17 mouse cellular contexts compared by ENCODE assay signal in the genomic region with DNA sequence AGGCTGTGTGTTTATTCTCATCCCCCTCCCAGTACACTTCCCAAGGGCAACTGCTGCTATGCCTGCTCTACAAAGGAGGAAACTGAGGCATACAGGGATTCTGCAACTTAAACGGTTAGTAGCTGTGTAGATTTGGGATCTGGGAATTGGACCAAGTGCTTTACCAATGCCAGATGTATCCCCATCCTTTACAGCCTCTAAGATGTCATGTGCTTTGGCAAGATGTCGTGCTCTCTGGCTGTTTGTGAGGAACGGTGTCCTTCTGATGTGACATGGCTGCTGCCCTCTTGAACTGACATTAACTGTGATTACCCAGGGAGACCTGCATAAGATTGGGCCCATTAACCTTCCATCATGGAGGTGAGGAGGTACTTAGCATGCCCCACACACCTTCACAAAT.
DNase-seq lines count a peak whose midpoint lies in the region; ATAC-seq and TF ChIP-seq lines count a peak whose summit lies in the region.
"Had no signal": no experiment of that assay in that cellular context is flagged by ENCODE, and none has a peak within 500 bp of the region (broad histone marks: within the 10 kb centered on the region; RNA-seq: fewer than 3 reads in every experiment).

No protein-coding gene starts in this region.

- no peak for DNase-seq in heart, embryonic 10.5 days (ENCODE audit: low spot score)
- DNase-seq in heart, adult 18-20 months = no peak
- DNase-seq in heart, postnatal 0 days (ENCODE audit: low spot score) = no peak
- DNase-seq in heart, postnatal 25 days (ENCODE audit: low spot score) = no peak
- DNase-seq in 3T3-L1 (ENCODE audit: low read depth, low spot score) = peak; percentile 63
- DNase-seq: cerebellum, adult 11-12 months; cerebellum, postnatal 14 days; heart, postnatal 36 days; kidney, adult 18-20 months; lung, postnatal 14 days; retina, postnatal 1 day had no signal

- peaks cover 39% of the 10 kb centered on the region for H3K4me1 ChIP-seq in heart, embryonic 10.5 days
- H3K4me1 ChIP-seq in heart, postnatal 0 days (ENCODE audit: control insufficient read depth, insufficient read depth) = peaks cover 17% of the 10 kb centered on the region
- no peaks in the 10 kb centered on the region for H3K4me1 ChIP-seq in intestine, postnatal 0 days (replicated peaks; ENCODE audit: control insufficient read depth, insufficient read depth, low read length)

- WGBS in heart, embryonic 10.5 days = 68% methylated on average over 3 of the region's 3 CpGs
- 58% methylated on average over 3 of the region's 3 CpGs for WGBS in heart, postnatal 0 days
- 69% methylated on average over 3 of the region's 3 CpGs for WGBS in intestine, postnatal 0 days

- H3K9ac ChIP-seq in heart, postnatal 0 days (replicated peaks; ENCODE audit: low read depth, low read length) = no peak overlapping the region
- no peak overlapping the region for H3K9ac ChIP-seq in intestine, postnatal 0 days (ENCODE audit: low read depth, low read length)
- H3K9ac ChIP-seq: hindbrain, embryonic 15.5 days had no signal

- H3K4me2 ChIP-seq in heart, postnatal 0 days (ENCODE audit: low read depth, low read length) = peak overlapping the region; percentile 52
- H3K4me2 ChIP-seq in intestine, postnatal 0 days (replicated peaks; ENCODE audit: low read depth) = peak overlapping the region; percentile 27; the same call in 1 of the 2 replicates
- H3K4me2 ChIP-seq: hindbrain, embryonic 15.5 days had no signal

- no peak for TF ChIP-seq CTCF in heart, postnatal 0 days (IDR thresholded peaks at IDR 0.05; ENCODE audit: low read depth)
- no peak for TF ChIP-seq CTCF in intestine, postnatal 0 days (IDR thresholded peaks at IDR 0.05; ENCODE audit: low read depth)

- no peak for TF ChIP-seq EP300 in heart, postnatal 0 days (IDR thresholded peaks at IDR 0.05; ENCODE audit: low read depth)

- H3K27me3 ChIP-seq in heart, embryonic 10.5 days (ENCODE audit: insufficient read depth, poor library complexity, severe bottlenecking) = 0 out of 2 replicates have a peak, but pooled peaks cover 14% of the 10 kb centered on the region
- H3K27me3 ChIP-seq in heart, postnatal 0 days (ENCODE audit: control insufficient read depth, insufficient read depth, low read length) = 0 out of 2 replicates have a peak, but pooled peaks cover 6% of the 10 kb centered on the region
- peaks cover 3% of the 10 kb centered on the region; the same call in 1 of the 2 replicates for H3K27me3 ChIP-seq in intestine, postnatal 0 days (replicated peaks; ENCODE audit: control insufficient read depth, insufficient read depth, low read length)

- H3K4me3 ChIP-seq in heart, embryonic 10.5 days = peak overlapping the region; percentile 43
- no peak overlapping the region for H3K4me3 ChIP-seq in heart, postnatal 0 days (ENCODE audit: low read depth, low read length)
- no peak overlapping the region for H3K4me3 ChIP-seq in intestine, postnatal 0 days (ENCODE audit: low read depth, low read length)
- H3K4me3 ChIP-seq: hindbrain, embryonic 15.5 days had no signal

- no peak overlapping the region for H3K27ac ChIP-seq in heart, embryonic 10.5 days
- H3K27ac ChIP-seq in heart, postnatal 0 days (ENCODE audit: low read depth) = no peak overlapping the region
- H3K27ac ChIP-seq in intestine, postnatal 0 days (ENCODE audit: low read depth, low read length) = no peak overlapping the region
- H3K27ac ChIP-seq: hindbrain, embryonic 15.5 days; kidney, postnatal 0 days had no signal

- ATAC-seq in heart, postnatal 0 days (ENCODE audit: insufficient read depth, low read depth) = no peak
- ATAC-seq in intestine, postnatal 0 days = no peak
- no peak for ATAC-seq in activated CD4-positive, CD25-positive, alpha-beta regulatory T cell, adult 4 months
- ATAC-seq: forebrain, embryonic 14.5 days had no signal

- no peaks in the 10 kb centered on the region for H3K36me3 ChIP-seq in heart, embryonic 10.5 days
- no peaks in the 10 kb centered on the region for H3K36me3 ChIP-seq in heart, postnatal 0 days (replicated peaks; ENCODE audit: control insufficient read depth, insufficient read depth, low read length)
- H3K36me3 ChIP-seq in intestine, postnatal 0 days (ENCODE audit: control insufficient read depth, insufficient read depth) = no peaks in the 10 kb centered on the region
- H3K36me3 ChIP-seq: G1E; hindbrain, embryonic 15.5 days had no signal

- peaks cover 8% of the 10 kb centered on the region; the same call in 1 of the 2 replicates for H3K9me3 ChIP-seq in heart, embryonic 10.5 days
- peaks cover 12% of the 10 kb centered on the region for H3K9me3 ChIP-seq in heart, postnatal 0 days (replicated peaks; ENCODE audit: control insufficient read depth, low read length)
- H3K9me3 ChIP-seq in intestine, postnatal 0 days (ENCODE audit: control insufficient read depth) = no peaks in the 10 kb centered on the region

- intact Hi-C loops in heart, postnatal 25 days (cut with DNase I) = no loop called here
